Mouse (Mus musculus) stomach, embryonic 14.5 days (tissue): ENCODE data around the gene Syt17. TPM values are rescaled to one million over a fixed set of nuclear protein-coding genes. Genes with fewer than 3 reads are reported as not detected.

Experiments used
- ATAC-seq: fragments of 200-750 bp; cut with Nextera tagmentation; 2 replicates; pipeline ENCODE4 v1.8.0; 2017; ENCODE audit warnings: low read depth, moderate TSS enrichment; ENCODE audit not compliant: insufficient number of reproducible peaks, insufficient read depth, low FRiP score
- H3K27ac ChIP-seq: fragments of 300-500 bp; sonication (generic); 2 replicates; pipeline ENCODE4 v1.5.1; 2014; ENCODE audit warnings: mild to moderate bottlenecking, low read length, moderate library complexity, mixed read lengths
- H3K27me3 ChIP-seq: fragments of 300-500 bp; sonication (generic); 2 replicates; pipeline ENCODE4 v1.6.1; 2014; ENCODE audit warnings: low read length, control low read depth, mixed read lengths; ENCODE audit not compliant: control insufficient read depth, insufficient read depth
- H3K36me3 ChIP-seq: fragments of 300-500 bp; sonication (generic); 2 replicates; pipeline ENCODE4 v1.6.1; 2014; ENCODE audit warnings: mild to moderate bottlenecking, control low read depth, low read length, moderate library complexity, mixed read lengths; ENCODE audit not compliant: control insufficient read depth, insufficient read depth
- H3K4me1 ChIP-seq: fragments of 300-500 bp; sonication (generic); 2 replicates; pipeline ENCODE4 v1.6.1; 2014; ENCODE audit warnings: low read length, control low read depth, mixed read lengths; ENCODE audit not compliant: control insufficient read depth, insufficient read depth
- H3K4me2 ChIP-seq: fragments of 300-500 bp; sonication (generic); replicated peaks from 2 replicates; pipeline ENCODE4 v1.6.1; 2014; ENCODE audit warnings: low read depth, low read length, control low read depth
- H3K4me3 ChIP-seq: fragments of 300-500 bp; sonication (generic); 2 replicates; pipeline ENCODE4 v1.5.1; 2014; ENCODE audit warnings: low read depth, low read length, control low read depth
- H3K9ac ChIP-seq: fragments of 300-500 bp; sonication (generic); replicated peaks from 2 replicates; pipeline ENCODE4 v1.6.1; 2014; ENCODE audit warnings: low read depth, mild to moderate bottlenecking, control low read depth, low read length, moderate library complexity, mixed read lengths
- H3K9me3 ChIP-seq: fragments of 300-500 bp; sonication (generic); 2 replicates; pipeline ENCODE4 v1.6.1; 2016; ENCODE audit warnings: low read depth, low read length, control low read depth; ENCODE audit not compliant: control insufficient read depth
- WGBS: fragments of 180-500 bp; shearing (Covaris S2); extraction: QIAGEN DNeasy Blood & Tissue Kit; methylation state at CpG from one replicate; pipeline ENCODE4 v1.1.7; 2014; 5-methylcytosine and 5-hydroxymethylcytosine counted together
- polyA plus RNA-seq: library from polyadenylated mRNA; unstranded; fragments of >200 nt; fragmentation: Nextera tagmentation; extraction: Ambion mirVana; gene quantifications from 2 replicates; pipeline ENCODE4 v1.2.1, GENCODE M21; 2014

The Syt17 gene
- 7.8 and 8.5 TPM in 2 replicates for polyA plus RNA-seq

DNA sequence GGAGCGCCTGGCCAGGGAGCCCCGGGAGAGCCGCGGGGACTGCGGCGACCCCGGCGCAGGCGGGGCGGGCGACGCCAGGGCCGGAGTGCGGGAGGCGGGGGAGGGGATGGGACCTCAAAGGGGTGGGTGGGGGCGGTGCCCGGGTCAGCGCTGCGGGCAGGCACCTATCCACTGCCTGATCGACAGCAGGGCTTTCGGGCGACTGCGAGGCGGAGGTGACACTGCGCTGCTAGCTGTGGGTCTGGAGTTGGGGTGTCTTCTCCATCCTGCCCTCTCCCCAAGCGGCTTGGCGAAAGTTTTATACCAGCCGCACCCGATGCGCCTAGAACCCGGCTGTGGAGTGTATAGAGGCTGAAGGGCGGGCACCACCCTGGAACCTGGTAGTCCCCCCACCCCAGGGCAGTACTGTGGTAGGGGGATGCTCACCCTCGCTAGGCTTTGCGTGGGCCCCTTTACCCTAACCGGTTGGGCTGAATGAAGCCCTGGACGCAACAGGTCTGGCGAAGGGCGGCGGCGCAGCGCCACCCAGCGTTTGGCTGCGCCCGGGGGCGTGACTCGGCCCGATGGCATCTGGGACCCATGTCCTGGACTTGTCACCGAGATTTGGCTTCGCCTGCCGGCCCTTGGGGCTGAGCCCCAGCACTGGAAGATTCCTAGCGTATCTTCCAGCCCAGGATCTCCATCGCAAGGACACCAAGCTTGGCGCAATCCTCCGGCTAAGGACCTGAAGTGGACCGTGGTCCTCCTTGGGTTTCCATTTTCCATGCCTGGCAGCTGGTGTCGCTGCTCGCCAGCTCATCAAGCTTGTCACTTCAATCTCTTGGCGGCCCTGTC lies at the start of gene Syt17:
Syt17 (minus strand) TSS at position 89 of the 834 bp plus-strand sequence.
- Histone ChIP-seq H3K4me3 (peak within 1 kb of the TSS; percentile 49), H3K9me3 (no peaks in the 10 kb centered on the region), H3K4me2 (peak within 1 kb of the TSS; percentile 79), H3K27ac (no peak within 1 kb of the TSS), H3K4me1 (peaks cover 3% of the 10 kb centered on the region; the same call in 1 of the 2 replicates), H3K36me3 (no peaks in the 10 kb centered on the region), H3K27me3 (no peaks in the 10 kb centered on the region), H3K9ac (peak within 1 kb of the TSS; percentile 14)
- ATAC-seq = peak; percentile 68
- under 1% methylated on average over 55 of the region's 58 CpGs for WGBS

DNA sequence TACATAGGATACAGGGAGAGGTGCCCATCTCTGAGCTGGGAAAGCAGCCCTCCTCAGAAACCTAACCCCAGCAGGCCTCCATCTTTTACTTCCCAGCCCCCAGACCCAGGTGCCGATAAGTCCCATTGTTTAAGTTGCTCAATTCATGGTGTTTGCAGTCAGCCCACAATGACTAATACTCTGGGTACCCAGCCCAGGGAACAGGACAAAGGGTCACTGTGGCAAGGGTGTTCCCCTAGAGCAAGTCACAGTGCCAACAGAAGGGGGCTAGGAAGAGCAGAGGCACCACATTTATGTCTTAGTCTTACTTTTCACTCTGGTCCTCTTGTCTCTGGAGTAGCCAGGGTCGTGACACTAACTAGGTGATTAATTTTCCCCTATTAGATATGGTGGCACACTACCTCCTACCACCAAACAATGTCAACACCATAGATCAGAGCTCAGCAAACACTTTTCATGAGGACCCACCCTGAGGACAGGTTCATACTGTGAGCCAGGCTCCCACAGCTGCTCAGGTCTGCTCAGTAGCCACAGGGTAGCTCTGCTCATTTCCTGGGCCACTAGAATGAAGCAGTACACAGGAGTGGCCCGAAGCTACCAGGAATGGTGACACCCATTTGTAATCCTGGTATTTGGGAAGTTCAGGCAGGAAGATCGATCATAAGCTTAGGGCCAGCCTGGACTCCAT lies 47.0 kb upstream of the Syt17 start:
- Histone ChIP-seq H3K4me1 (peaks cover 10% of the 10 kb centered on the region), H3K9me3 (no peaks in the 10 kb centered on the region), H3K9ac (no peak overlapping the region), H3K4me3 (no peak overlapping the region), H3K4me2 (no peak overlapping the region), H3K36me3 (no peaks in the 10 kb centered on the region), H3K27me3 (no peaks in the 10 kb centered on the region), H3K27ac (no peak overlapping the region; the same call in 1 of the 2 replicates)
- ATAC-seq = no peak
- WGBS = 69% methylated on average over 4 of the region's 4 CpGs

DNA sequence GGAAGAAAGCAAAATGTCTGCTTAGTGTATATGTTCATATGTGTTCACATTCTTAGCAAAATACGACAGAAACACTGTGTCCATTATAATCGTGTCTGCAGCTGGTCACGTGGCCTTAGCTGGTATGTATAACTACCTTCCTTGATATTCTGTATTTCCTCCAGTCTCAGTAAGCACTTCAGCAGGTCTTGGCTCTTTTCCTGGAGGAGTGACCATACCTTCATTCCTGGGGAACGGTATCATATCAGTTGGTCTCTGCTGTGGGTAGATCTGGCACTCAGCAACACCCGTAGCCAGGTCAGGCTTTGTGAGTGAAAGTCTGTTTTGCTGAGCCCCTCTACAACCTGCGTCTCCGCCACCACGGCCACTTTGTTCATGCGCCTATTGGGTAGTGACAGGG lies 45.9 kb upstream of the Syt17 start:
- H3K9me3 ChIP-seq = no peaks in the 10 kb centered on the region
- no peak for ATAC-seq
- WGBS = 83% methylated on average over 9 of the region's 9 CpGs
- no peak overlapping the region for H3K4me3 ChIP-seq
- H3K9ac ChIP-seq = no peak overlapping the region
- no peak overlapping the region for H3K27ac ChIP-seq
- H3K4me2 ChIP-seq = no peak overlapping the region
- H3K27me3 ChIP-seq = no peaks in the 10 kb centered on the region
- H3K4me1 ChIP-seq = peaks cover 19% of the 10 kb centered on the region
- H3K36me3 ChIP-seq = peaks cover 4% of the 10 kb centered on the region; the same call in 1 of the 2 replicates

DNA sequence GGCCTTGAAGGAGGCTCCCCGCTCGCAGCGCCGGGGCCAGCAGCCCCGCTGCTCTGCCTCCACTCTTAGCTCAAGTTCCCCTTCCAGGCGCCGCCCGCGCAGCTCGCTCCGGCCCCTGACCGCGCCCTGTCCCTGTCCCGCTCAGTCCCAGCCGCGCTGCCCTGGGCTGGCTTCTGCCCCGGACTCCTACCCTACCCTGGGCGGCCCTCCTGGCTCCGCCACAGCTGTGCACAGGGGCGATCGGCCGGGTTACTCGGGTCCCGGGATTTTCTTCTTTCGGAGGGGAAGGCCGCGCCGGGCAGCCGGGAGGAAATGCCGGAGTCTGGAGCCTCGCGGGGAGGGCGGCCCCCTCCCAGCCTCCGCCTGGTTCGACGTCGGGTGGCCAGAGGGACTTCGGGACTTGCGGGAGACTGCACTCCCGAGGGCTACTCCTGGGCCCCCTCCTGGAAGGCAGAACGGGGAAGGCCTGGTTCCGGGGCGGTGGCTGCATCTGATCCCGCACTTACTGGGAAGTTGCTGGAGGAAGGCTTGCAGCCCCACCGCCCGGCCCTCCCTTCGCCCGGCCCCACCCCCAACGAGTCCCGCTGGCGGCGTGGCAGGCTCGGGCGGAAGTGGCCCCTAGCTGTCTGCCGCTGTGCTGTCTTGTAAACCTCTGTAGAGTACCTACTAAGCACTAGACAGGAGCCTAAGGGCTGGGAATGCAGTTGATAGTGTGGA lies 43.6 kb upstream of the Syt17 start, which contains the start of gene Itpripl2:
Itpripl2 (minus strand) TSS at position 545 of the 717 bp plus-strand sequence.
- H3K36me3 ChIP-seq = peaks cover 4% of the 10 kb centered on the region; the same call in 1 of the 2 replicates
- no peaks in the 10 kb centered on the region for H3K27me3 ChIP-seq
- under 1% methylated on average over 46 of the region's 55 CpGs for WGBS
- ATAC-seq = peak; percentile 83
- H3K9me3 ChIP-seq = no peaks in the 10 kb centered on the region
- H3K4me2 ChIP-seq = peak within 1 kb of the TSS; percentile 65
- peak within 1 kb of the TSS; percentile 76 for H3K4me3 ChIP-seq
- peak within 1 kb of the TSS; percentile 90 for H3K27ac ChIP-seq
- H3K4me1 ChIP-seq = peaks cover 33% of the 10 kb centered on the region
- peak within 1 kb of the TSS; percentile 89 for H3K9ac ChIP-seq

DNA sequence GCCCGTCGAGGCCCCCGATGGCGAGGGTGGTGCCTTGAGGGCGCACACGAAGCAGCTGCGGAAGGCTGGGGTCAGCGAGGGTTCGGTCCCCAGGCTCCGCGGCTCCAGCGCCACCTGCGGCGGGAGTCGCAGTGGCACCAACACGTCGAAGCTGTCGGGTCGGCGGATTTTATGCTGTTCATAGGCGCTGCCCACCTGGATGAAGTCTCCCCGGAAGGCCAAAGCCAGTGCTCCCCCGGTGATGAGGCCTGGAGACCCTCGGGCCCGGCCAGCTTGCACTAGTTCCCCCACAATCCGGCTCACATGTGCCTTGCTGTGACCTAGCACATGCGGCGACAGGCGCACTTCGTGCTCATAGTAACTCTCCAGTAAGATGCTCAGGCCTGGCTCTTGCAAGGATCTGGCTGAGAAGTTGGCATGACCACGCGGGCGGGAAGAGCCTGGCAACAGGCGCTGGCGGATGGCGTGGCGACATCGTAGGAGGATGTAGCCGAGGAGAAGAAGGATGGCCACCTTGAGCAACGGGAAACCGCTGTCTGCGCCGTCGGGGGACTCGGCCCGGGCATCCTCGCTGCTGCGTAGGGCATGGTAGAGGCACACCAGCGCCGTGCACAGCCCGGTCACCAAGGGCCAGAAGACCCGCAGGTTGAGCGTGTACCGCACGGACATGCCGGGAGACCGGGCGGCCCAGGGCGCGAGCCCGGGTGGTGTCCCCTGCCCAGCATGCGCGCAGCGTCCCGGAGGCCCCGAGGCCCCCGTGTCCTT lies 42.8 kb upstream of the Syt17 start:
- Histone ChIP-seq H3K4me1 (peaks cover 33% of the 10 kb centered on the region), H3K9me3 (no peaks in the 10 kb centered on the region), H3K36me3 (peaks cover 4% of the 10 kb centered on the region; the same call in 1 of the 2 replicates), H3K27me3 (no peaks in the 10 kb centered on the region), H3K9ac (peak overlapping the region; percentile 89), H3K4me3 (peak overlapping the region; percentile 76), H3K4me2 (peak overlapping the region; percentile 65), H3K27ac (peak overlapping the region; percentile 90)
- 5% methylated on average over 56 of the region's 67 CpGs for WGBS
- ATAC-seq = peak; percentile 33

DNA sequence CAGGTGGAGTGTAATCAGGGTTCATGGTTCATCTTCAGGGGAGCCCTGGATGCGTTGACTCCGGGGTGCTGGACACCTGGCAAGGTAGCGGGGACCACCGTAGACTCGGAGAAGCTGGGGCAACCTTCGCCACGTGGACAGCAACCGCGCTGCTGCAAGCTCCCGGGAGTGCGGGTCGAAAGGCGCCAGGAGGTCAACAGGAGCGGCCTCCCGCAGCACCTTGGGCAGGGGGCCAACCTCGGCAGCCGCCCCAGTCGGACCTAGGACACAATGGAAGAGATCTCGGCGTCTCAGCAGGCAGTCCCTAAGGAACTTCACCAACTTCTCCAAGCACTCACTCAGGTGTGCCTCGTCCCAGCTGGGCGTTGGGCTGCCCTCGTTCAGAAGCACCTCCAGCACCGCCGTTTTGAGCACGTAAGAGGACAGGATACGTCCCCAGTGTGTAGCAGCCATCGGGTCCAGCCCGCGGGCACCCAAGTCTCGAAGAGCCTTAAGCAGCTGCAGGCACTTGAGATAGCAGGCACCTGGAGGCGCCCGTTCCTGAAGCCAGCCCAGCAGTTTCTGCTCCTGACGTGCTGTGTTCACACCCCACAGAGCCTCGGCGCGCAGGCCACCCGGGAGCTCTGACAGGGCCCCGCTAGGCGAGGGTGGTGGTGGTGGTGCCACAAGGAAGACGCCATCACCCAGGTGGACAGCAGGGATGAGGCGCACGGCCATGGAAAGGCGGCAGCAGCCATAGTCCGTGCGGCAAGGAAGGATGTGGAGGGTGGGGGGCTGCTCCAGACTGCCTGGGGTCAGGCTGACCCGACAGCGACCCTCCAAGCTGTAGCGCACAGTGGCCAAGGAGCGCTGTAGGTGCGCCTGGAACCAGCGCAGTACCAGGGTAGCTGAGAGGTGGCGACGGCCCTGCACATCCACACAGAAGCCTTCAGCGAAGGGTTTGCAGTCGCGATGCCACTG lies 42.0 kb upstream of the Syt17 start:
- H3K9me3 ChIP-seq = no peaks in the 10 kb centered on the region
- no peak overlapping the region; the same call in 1 of the 2 replicates for H3K9ac ChIP-seq
- peak overlapping the region; percentile 65 for H3K4me2 ChIP-seq
- peak overlapping the region; percentile 76 for H3K4me3 ChIP-seq
- no peak for ATAC-seq
- WGBS = 36% methylated on average over 57 of the region's 57 CpGs
- peaks cover 33% of the 10 kb centered on the region for H3K4me1 ChIP-seq
- H3K27ac ChIP-seq = no peak overlapping the region
- peaks cover 4% of the 10 kb centered on the region; the same call in 1 of the 2 replicates for H3K36me3 ChIP-seq
- H3K27me3 ChIP-seq = no peaks in the 10 kb centered on the region

DNA sequence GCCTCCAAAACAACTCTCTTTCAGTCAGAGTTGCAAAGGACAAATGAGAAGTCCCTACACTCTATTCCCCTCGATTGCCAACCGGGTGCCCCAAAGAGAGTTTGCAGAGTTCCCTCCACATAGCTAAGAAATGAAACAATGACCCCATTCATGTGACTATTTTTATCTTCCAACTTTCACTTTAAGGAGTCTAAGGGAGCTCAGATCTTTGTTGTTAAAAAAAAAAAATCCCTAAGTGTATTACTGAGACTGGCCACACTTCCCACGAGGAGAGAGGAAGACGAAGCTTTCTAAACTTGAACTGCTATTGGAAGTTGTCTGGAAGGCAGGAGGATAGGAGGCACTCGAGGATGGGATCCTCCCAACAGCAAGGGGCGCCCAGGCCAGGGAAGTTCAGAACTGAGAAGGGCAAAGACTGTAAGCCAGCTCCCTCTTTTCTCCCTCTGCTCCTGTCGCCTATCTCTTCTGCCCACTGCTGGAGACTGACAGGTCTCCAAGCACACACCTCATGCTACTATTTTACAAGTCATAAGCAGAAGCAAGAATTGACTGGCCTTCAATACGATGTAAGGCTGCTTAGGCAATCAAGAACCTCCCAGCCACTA lies 40.1 kb upstream of the Syt17 start:
- ATAC-seq = no peak
- Histone ChIP-seq H3K27me3 (no peaks in the 10 kb centered on the region), H3K4me2 (peak overlapping the region; percentile 25), H3K27ac (no peak overlapping the region), H3K9ac (no peak overlapping the region), H3K9me3 (no peaks in the 10 kb centered on the region), H3K4me3 (no peak overlapping the region), H3K4me1 (peaks cover 33% of the 10 kb centered on the region), H3K36me3 (peaks cover 4% of the 10 kb centered on the region; the same call in 1 of the 2 replicates)
- WGBS = 31% methylated on average over 8 of the region's 8 CpGs
